Mouse (Mus musculus) lung, postnatal 36 days (tissue): ENCODE data around the gene Prg2.

Source experiments
- DNase-seq: peaks from one replicate; pipeline ENCODE4 v3.0.0; 2022; ENCODE audit warnings: mixed read lengths

Prg2 gene

GRCm38 (mm10) chr2:84980188-84980587 is at the start of gene Prg2:
Gene Prg2 (plus strand): TSS chr2:84980461.
- no peak for DNase-seq

DNA sequence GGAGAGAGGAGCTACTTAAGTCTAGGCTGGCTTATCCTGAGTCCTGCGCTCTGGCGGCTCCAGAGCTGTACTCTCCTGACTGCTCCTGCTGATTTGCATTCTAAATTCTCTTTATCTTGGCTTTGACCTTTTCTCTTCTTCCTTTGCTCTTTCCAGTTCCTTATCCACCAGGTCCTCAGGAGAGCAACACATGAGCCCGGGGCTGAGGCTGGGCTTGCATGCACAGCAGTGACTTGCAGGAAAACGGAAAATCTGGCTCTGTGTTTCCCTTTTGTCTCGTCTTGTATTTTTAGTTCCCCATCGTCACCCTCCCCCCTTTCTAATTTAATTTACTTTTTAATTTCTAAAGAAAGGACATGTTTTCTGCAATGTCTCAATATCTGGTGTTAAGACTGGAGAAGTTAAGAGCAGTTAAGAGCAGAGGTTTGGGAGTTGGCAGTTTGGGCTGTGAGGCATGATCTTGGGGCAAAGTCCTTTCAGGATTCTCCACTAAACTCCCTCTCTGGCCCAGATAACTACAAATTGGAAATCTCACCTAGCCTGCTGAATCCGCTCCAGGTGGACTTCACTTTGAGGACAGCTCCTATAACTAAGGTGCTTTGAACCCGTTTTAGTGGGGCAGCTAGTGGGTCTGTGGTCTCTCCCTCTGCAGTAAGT is 46.1 kb upstream of the Prg2 start:
- no peak for DNase-seq

GRCm38 (mm10) chr2:84934649-84935007 is 45.6 kb upstream of the Prg2 start:
- DNase-seq, result no peak

GRCm38 (mm10) chr2:84935065-84935464 is 45.2 kb upstream of the Prg2 start:
- no peak for DNase-seq

- DNase-seq, result peak; percentile 92
These were observed 43.5 kb upstream of the Prg2 start, which contains the start of gene Slc43a3 for GRCm38 (mm10) chr2:84936474-84937429. Gene Slc43a3 (plus strand): TSS chr2:84936579.

DNA sequence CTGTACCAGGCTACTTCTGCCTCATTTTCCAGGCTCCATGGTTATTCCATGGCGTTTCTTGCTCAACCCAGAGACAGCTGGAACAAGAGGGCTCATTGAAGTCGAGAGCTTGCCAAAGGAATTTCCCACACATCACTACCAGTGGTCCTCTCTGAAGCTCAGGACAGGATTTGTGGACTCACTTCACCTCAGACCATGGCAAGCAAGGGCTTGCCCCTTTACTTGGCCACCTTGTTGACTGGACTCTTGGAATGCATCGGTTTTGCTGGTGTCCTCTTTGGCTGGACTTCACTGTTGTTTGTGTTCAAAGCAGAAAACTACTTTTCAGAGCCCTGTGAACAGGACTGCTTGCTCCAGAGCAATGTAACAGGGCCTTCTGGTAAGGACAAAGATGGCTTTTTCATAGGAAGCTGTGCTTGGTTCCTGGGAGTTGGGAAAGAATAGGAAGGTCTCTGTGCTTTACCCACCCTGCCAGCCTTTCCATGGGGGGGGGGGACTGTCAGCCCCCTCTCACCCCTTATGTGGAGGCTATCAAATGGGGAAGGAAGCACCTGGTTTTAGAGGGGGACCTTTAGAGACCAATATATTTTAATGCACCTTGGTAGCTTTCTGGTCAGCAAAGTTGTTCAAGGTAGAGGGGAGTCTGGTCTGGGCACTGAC is 42.6 kb upstream of the Prg2 start:
- DNase-seq, result peak; percentile 52

DNA sequence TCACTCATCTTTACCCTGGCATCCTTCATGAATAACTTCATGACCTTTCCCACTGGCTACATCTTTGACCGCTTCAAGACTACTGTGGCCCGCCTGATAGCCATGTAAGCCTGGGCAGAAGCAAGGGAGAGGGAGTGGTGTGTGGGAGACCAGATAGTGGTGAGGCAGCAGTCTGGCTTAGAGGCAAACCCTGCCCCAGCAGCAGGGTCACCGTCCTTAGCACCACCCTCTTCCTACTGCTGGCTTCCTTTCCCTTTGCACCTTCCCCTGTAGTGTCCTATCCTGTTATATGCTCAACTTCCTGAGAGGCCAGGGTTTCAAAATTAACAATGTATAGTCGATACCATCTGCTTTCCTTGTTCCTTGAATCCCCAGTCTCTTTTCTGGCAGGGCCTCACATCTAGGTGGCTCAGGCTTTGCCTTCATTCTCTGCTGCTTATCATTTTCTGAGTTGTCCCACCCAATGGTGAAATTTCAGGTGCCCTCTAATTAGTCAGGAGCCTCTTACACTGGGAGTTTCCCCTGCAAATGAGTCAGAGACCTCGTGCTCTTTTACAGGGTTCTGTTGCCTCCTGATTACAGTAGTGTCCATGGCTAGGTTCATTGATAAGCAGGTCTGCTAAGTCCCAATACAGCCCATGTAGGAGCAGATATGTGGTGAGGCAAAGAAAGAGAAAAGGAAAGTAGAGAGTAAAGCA is 41.9 kb upstream of the Prg2 start:
- peak; percentile 72 for DNase-seq

- no peak for DNase-seq
These were observed 41.0 kb upstream of the Prg2 start for GRCm38 (mm10) chr2:84939306-84939705.

DNA sequence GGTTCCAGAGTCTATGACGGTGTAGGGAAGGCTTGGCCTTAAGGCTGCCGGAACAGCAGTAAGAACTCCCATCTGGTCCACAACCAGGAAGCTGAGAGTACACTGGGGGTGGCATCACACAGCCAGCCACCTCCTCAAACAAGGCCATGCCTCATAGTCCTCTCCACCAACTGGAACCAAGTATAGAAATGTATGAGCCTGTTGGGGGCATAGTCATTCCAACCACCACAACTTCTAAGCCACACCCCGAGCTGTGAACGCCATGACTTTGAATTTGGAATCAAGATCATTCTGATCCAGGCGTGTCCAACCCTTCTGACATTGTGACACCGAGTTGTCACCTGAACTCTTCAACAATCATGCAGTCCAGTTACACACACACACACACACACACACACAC is 40.5 kb upstream of the Prg2 start:
- DNase-seq, result no peak

GRCm38 (mm10) chr2:84941332-84941731 is 38.9 kb upstream of the Prg2 start:
- peak; percentile 42 for DNase-seq

GRCm38 (mm10) chr2:84941795-84942194 is 38.5 kb upstream of the Prg2 start:
- no peak for DNase-seq

- DNase-seq, result peak; percentile 40
These were observed 33.0 kb upstream of the Prg2 start for GRCm38 (mm10) chr2:84947154-84947771.

DNA sequence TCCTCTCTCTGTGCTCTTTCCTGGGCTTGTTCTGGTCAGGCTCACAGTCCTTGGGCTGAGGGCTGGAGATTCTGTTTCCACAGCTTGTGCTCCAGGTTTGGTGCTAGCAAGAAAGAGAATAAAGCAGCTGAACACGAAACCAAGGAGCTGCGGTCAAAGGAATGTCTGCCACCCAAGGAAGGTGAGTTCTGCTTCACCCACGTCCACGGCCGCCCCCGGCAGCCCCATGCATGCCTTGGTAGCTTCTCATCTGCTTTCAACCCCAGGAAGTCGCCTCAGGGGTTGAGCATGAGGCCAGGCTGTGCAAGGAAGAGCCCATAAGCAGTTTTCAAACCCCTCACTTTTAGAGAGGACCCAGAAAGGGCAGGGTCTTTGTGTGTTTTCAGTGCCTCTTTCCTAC is 32.0 kb upstream of the Prg2 start:
- DNase-seq, result no peak

DNA sequence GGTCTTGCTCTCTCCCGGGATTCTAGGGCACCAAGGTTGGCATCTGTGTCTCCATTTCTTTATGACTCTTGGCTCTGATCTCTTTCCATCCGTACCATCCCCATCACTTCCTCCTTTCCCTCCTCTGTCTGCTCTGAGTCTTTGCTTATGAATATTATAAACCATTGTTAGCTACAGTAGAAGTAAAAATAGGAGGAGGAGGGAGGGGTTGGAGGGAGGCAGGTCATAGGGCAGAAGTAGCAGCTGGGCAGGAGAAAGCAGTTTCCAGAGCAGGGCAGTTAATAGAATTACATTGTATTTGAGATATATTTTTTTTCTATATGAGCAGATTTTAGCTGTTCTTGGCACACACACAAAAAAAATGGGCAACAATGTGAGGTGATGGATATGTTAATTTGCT is 31.5 kb upstream of the Prg2 start:
- no peak for DNase-seq

- DNase-seq, result no peak
These were observed 29.2 kb upstream of the Prg2 start for GRCm38 (mm10) chr2:84951027-84951426.

DNA sequence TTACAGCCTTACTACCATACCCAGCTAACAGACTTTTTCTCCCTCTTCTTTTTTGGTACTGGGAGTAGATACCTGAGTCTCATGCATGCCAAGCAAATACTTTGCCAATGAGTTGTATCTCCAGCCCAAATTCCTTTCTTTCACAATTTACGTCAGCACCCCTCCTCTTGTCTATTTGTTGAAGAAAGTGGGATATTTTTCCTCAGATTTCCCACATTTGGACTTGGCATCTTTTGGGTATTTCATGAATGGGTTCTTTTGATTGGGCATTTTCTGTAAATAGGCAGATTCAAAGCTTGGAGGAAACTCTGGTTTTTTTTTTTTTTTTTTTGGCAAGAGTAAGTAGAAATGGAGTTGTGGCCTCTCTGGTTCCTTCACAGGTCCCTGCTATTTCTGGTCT is 28.0 kb upstream of the Prg2 start:
- no peak for DNase-seq

DNA sequence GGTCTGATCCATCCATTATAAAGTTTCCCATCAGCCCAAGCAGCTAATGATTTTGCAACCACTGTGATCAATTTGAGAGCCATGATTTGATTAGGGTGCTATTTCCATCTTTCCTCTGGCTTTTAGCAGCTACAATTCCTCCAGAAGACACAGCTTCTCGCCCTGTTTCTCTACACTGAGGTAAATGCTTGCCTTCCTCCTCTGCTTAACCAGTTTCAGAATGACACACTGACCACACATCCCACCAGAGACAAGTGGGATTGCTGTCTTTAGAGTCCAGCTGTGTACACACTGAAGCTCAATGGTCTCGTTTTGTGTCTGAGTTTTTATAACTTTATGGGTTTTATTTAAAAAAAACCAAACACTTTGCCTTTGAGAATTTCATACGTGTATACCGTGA is 27.6 kb upstream of the Prg2 start:
- no peak for DNase-seq

- no peak for DNase-seq
These were observed 24.8 kb upstream of the Prg2 start for GRCm38 (mm10) chr2:84955435-84955834.

DNA sequence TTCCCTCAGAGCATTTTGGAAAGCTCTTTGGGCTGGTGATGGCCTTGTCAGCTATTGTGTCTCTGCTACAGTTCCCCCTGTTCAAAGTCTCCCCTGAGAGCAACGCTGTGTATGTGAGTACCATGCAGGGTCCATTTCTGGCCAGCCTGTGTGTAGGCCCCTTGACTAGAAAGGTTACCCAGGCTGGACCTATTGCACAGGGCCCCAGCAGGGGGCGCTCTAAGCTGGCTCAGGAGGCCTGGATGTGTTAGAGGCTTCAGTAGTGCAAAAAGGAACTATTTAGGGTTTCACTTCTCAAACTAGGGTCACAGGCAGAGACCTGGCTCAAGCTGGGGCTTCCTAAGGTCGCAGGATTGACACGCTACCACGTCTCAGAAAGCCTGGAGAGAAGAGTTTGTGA is 24.0 kb upstream of the Prg2 start:
- peak; percentile 62 for DNase-seq

DNA sequence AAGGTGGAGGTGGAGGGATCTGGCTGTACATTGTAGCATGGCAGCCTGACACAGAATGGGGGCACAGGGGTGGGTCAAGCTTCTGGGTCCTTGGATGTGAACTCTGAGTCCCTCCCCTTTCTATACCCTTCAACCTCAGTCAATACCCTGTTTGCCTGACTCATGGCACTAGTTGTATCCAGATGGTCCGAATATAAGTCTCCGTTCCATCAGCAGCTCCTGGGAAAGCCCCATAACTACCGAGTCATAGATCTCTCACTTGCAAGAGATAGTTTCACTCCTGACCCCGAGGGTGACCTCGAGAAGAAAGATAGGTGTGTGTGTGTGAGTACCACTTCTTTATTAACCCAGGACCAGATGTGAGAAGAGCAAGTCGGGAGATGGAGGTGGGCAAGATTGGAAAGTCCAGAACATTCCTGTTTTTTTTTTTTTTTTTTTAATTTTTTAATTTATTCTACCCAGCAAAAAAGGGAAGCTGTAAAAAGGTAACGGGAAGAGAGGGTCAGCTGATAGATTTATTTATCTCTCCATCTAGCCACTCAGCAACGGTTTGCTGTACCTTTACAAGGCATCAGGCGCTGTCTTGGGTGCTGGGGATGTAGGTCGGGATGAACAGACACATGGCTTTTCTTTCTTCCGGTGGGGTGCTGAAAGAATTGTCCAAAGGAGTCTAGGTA is 21.5 kb upstream of the Prg2 start:
- DNase-seq, result no peak

- peak; percentile 74 for DNase-seq
These were observed 19.0 kb upstream of the Prg2 start for GRCm38 (mm10) chr2:84961300-84961699.

- DNase-seq, result no peak
These were observed 18.4 kb upstream of the Prg2 start for GRCm38 (mm10) chr2:84961901-84962300.
